Mouse (Mus musculus) heart, embryonic 16.5 days (tissue): ENCODE results near the gene Srp68. TPM values are rescaled to one million over a fixed set of nuclear protein-coding genes. Genes with fewer than 3 reads are reported as not detected.

Source experiments
- ATAC-seq: fragments of 200-750 bp; cut with Nextera tagmentation; replicated peaks from 2 replicates; pipeline ENCODE4 v1.8.0; 2017; ENCODE audit warnings: moderate number of reproducible peaks; ENCODE audit not compliant: insufficient read depth, low FRiP score; ENCODE audit errors: extremely low read depth
- H3K27ac ChIP-seq: fragments of 300-500 bp; sonication (generic); 2 replicates; pipeline ENCODE4 v1.5.1; 2014; ENCODE audit warnings: mild to moderate bottlenecking, low read length, control low read depth, moderate library complexity
- H3K27me3 ChIP-seq: fragments of 300-500 bp; sonication (generic); 2 replicates; pipeline ENCODE4 v1.6.1; 2014; ENCODE audit warnings: low read length, mixed read lengths; ENCODE audit not compliant: control insufficient read depth, insufficient read depth
- H3K36me3 ChIP-seq: fragments of 300-500 bp; sonication (generic); 2 replicates; pipeline ENCODE4 v1.6.1; 2014; ENCODE audit not compliant: control insufficient read depth, insufficient read depth
- H3K4me1 ChIP-seq: fragments of 300-500 bp; sonication (generic); 2 replicates; pipeline ENCODE4 v1.6.1; 2014; ENCODE audit warnings: low read length, mixed read lengths; ENCODE audit not compliant: control insufficient read depth, insufficient read depth
- H3K4me2 ChIP-seq: fragments of 300-500 bp; sonication (generic); 2 replicates; pipeline ENCODE4 v1.6.1; 2014; ENCODE audit warnings: low read depth, mild to moderate bottlenecking, control low read depth, low read length
- H3K4me3 ChIP-seq: fragments of 300-500 bp; sonication (generic); 2 replicates; pipeline ENCODE4 v1.5.1; 2014; ENCODE audit warnings: mild to moderate bottlenecking, control low read depth, low read length
- H3K9ac ChIP-seq: fragments of 300-500 bp; sonication (generic); 2 replicates; pipeline ENCODE4 v1.6.1; 2014; ENCODE audit warnings: low read length, control low read depth
- H3K9me3 ChIP-seq: fragments of 300-500 bp; sonication (generic); replicated peaks from 2 replicates; pipeline ENCODE4 v1.6.1; 2016; ENCODE audit warnings: low read length; ENCODE audit not compliant: control insufficient read depth
- WGBS: fragments of 180-500 bp; shearing (Covaris S2); extraction: QIAGEN DNeasy Blood & Tissue Kit; methylation state at CpG from one replicate; pipeline ENCODE4 v1.1.7; 2014; 5-methylcytosine and 5-hydroxymethylcytosine counted together
- polyA plus RNA-seq: library from polyadenylated mRNA; unstranded; fragments of >200 nt; fragmentation: Nextera tagmentation; extraction: Ambion mirVana; gene quantifications from 2 replicates; pipeline ENCODE4 v1.2.1, GENCODE M21; 2015

Gene Srp68
- polyA plus RNA-seq, 1 experiment from 2014 or later, result 72.3 TPM

GRCm38 (mm10) chr11:116241744-116242235 lies 32.2 kb downstream of the Srp68 start:
- no peak for ATAC-seq

GRCm38 (mm10) chr11:116239797-116240196 lies 34.2 kb downstream of the Srp68 start:
- no peak overlapping the region for H3K27ac ChIP-seq
- H3K36me3 ChIP-seq, result 0 out of 2 replicates have a peak, but pooled peaks cover under 1% of the 10 kb centered on the region
- no peak for ATAC-seq
- no peaks in the 10 kb centered on the region for H3K9me3 ChIP-seq
- no peak overlapping the region for H3K4me2 ChIP-seq
- 32% methylated on average over 7 of the region's 7 CpGs for WGBS
- peaks cover 11% of the 10 kb centered on the region for H3K27me3 ChIP-seq
- no peak overlapping the region for H3K9ac ChIP-seq
- no peaks in the 10 kb centered on the region for H3K4me1 ChIP-seq
- no peak overlapping the region for H3K4me3 ChIP-seq

More at GRCm38 (mm10) chr11:116241744-116242235, 32.2 kb downstream of the Srp68 start:
- Histone ChIP-seq H3K27ac (no peak overlapping the region), H3K36me3 (peaks cover 20% of the 10 kb centered on the region), H3K4me1 (no peaks in the 10 kb centered on the region), H3K4me3 (no peak overlapping the region), H3K9me3 (no peaks in the 10 kb centered on the region), H3K4me2 (no peak overlapping the region), H3K9ac (no peak overlapping the region), H3K27me3 (peaks cover 8% of the 10 kb centered on the region)
- WGBS, result 51% methylated on average over 12 of the region's 12 CpGs

GRCm38 (mm10) chr11:116237742-116238395 lies 36.1 kb downstream of the Srp68 start, which contains the start of gene Evpl:
TSS of gene Evpl (minus strand) at chr11:116238077.
- peak within 1 kb of the TSS; percentile 49 for H3K4me2 ChIP-seq
- H3K27ac ChIP-seq, result no peak within 1 kb of the TSS
- peaks cover 21% of the 10 kb centered on the region for H3K27me3 ChIP-seq

GRCm38 (mm10) chr11:116234901-116235300 lies 39.1 kb downstream of the Srp68 start:
- Histone ChIP-seq H3K27ac (no peak overlapping the region), H3K27me3 (peaks cover 21% of the 10 kb centered on the region), H3K36me3 (no peaks in the 10 kb centered on the region), H3K4me3 (no peak overlapping the region), H3K9ac (no peak overlapping the region), H3K4me1 (no peaks in the 10 kb centered on the region), H3K4me2 (no peak overlapping the region), H3K9me3 (no peaks in the 10 kb centered on the region)
- no peak for ATAC-seq
- 79% methylated on average over 8 of the region's 8 CpGs for WGBS

More at GRCm38 (mm10) chr11:116237742-116238395, 36.1 kb downstream of the Srp68 start, which contains the start of gene Evpl:
- peak; percentile 74 for ATAC-seq
- peak within 1 kb of the TSS; percentile 35; the same call in 1 of the 2 replicates for H3K9ac ChIP-seq
- no peaks in the 10 kb centered on the region for H3K9me3 ChIP-seq
- no peaks in the 10 kb centered on the region for H3K4me1 ChIP-seq
- WGBS, result 9% methylated on average over 29 of the region's 31 CpGs
- H3K4me3 ChIP-seq, result peak within 1 kb of the TSS; percentile 36
- H3K36me3 ChIP-seq, result no peaks in the 10 kb centered on the region

- Histone ChIP-seq H3K27me3 (peaks cover 14% of the 10 kb centered on the region), H3K9me3 (no peaks in the 10 kb centered on the region), H3K4me1 (no peaks in the 10 kb centered on the region), H3K9ac (no peak overlapping the region), H3K27ac (no peak overlapping the region), H3K4me2 (peak overlapping the region; percentile 14), H3K4me3 (no peak overlapping the region), H3K36me3 (no peaks in the 10 kb centered on the region)
- whole genome bisulfite sequencing, result 28% methylated on average over 17 of the region's 17 CpGs
- no peak for ATAC-seq
These were observed 41.6 kb downstream of the Srp68 start for GRCm38 (mm10) chr11:116232427-116232826.

GRCm38 (mm10) chr11:116228699-116229098 lies 45.3 kb downstream of the Srp68 start:
- no peak overlapping the region for H3K27ac ChIP-seq
- H3K4me2 ChIP-seq, result no peak overlapping the region
- H3K9ac ChIP-seq, result no peak overlapping the region
- no peaks in the 10 kb centered on the region for H3K4me1 ChIP-seq
- ATAC-seq, result no peak
- H3K36me3 ChIP-seq, result no peaks in the 10 kb centered on the region
- H3K4me3 ChIP-seq, result no peak overlapping the region
- peaks cover 15% of the 10 kb centered on the region for H3K27me3 ChIP-seq
- H3K9me3 ChIP-seq, result no peaks in the 10 kb centered on the region
- WGBS, result 68% methylated on average over 4 of the region's 4 CpGs

DNA sequence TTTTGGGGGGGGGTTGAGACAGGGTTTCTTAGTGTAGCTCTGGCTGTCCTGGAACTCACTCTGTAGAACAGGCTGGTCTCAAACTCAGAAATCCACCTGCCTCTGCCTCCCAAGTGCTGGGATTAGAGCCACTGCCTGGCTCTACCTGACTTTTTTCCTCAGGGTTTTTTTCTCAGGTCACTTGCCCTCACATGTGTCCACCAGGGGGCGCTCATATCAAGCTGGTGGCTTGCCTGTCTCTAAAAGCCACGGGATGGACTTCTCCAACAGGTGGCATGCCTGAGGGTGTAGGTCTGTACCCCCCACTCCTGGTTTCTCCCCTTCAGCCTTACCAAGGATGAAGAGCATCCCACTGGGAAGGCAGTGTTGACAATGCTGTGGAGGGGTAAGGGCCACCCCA lies 47.6 kb downstream of the Srp68 start:
- H3K27ac ChIP-seq, result no peak overlapping the region
- no peak overlapping the region for H3K4me2 ChIP-seq
- peaks cover 5% of the 10 kb centered on the region for H3K9me3 ChIP-seq
- peaks cover 27% of the 10 kb centered on the region for H3K27me3 ChIP-seq
- WGBS, result 4% methylated on average over 2 of the region's 2 CpGs
- no peak overlapping the region for H3K4me3 ChIP-seq
- peaks cover 9% of the 10 kb centered on the region for H3K4me1 ChIP-seq
- no peak for ATAC-seq
- no peak overlapping the region for H3K9ac ChIP-seq
- H3K36me3 ChIP-seq, result no peaks in the 10 kb centered on the region

DNA sequence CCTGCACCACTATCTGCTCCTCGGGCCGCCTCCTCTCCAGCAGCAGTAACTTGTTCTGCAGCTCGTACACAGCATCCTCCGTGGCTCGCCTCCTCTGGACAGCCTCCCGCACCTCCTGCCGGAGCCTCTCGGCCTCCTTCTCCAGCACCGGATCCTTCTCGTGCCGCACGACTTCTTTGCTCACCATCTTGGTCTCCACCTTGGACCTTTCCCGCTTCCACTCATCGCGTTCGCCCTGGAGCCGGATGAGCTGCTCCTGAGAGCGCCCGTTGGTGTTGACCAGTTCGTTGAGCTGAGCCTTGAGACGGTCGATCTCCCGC lies 51.3 kb downstream of the Srp68 start:
- no peak for ATAC-seq
- Histone ChIP-seq H3K9me3 (peaks cover 7% of the 10 kb centered on the region), H3K4me3 (peak overlapping the region; percentile 52), H3K9ac (peak overlapping the region; percentile 61), H3K4me2 (peak overlapping the region; percentile 67), H3K36me3 (no peaks in the 10 kb centered on the region), H3K27me3 (peaks cover 34% of the 10 kb centered on the region), H3K4me1 (peaks cover 32% of the 10 kb centered on the region), H3K27ac (no peak overlapping the region)
- WGBS, result 17% methylated on average over 23 of the region's 23 CpGs

- peaks cover 34% of the 10 kb centered on the region for H3K27me3 ChIP-seq
- H3K4me3 ChIP-seq, result peak overlapping the region; percentile 52
- WGBS, result 13% methylated on average over 53 of the region's 53 CpGs
- peaks cover 32% of the 10 kb centered on the region for H3K4me1 ChIP-seq
- H3K27ac ChIP-seq, result no peak overlapping the region
- peak overlapping the region; percentile 61 for H3K9ac ChIP-seq
- H3K4me2 ChIP-seq, result peak overlapping the region; percentile 67
- ATAC-seq, result no peak
- H3K9me3 ChIP-seq, result peaks cover 7% of the 10 kb centered on the region
- H3K36me3 ChIP-seq, result no peaks in the 10 kb centered on the region
These were observed 51.9 kb downstream of the Srp68 start for GRCm38 (mm10) chr11:116221931-116222739.
